Mouse (Mus musculus) CH12.LX (cell line): ENCODE data around the gene H2-Oa. TPM values are rescaled to one million over a fixed set of nuclear protein-coding genes. Genes with fewer than 3 reads are reported as not detected.

Source experiments
- DNase-seq: peaks from one replicate; pipeline ENCODE4 v3.0.0-alpha.2; 2013; ENCODE audit errors: extremely low read depth
- H3K27ac ChIP-seq: 2 replicates; pipeline ENCODE4 v1.5.1; 2012; ENCODE audit warnings: low read depth, mild to moderate bottlenecking, control low read depth, moderate library complexity; ENCODE audit not compliant: insufficient read depth
- H3K27me3 ChIP-seq: replicated peaks from 2 replicates; pipeline ENCODE3; 2012; ENCODE audit warnings: inconsistent platforms
- H3K36me3 ChIP-seq, 2 experiments: replicated peaks in 1 of 2; 2 replicates each; pipeline versions ENCODE3 to v1.6.1; 2012; ENCODE audit warnings: inconsistent platforms in 1 of 2, low read length in 1 of 2, mild to moderate bottlenecking in 1 of 2, mixed read lengths in 1 of 2, moderate library complexity in 1 of 2; ENCODE audit not compliant: control insufficient read depth in 1 of 2, insufficient read depth in 1 of 2
- H3K4me1 ChIP-seq, 2 experiments: 2 replicates each; pipeline ENCODE4 v1.6.1; 2012; ENCODE audit warnings: inconsistent platforms in 1 of 2, moderate library complexity in 1 of 2; ENCODE audit not compliant: insufficient read depth in 2 of 2, control insufficient read depth in 1 of 2
- H3K4me2 ChIP-seq: 2 replicates; pipeline ENCODE4 v1.6.1; 2012; ENCODE audit warnings: low read depth, mild to moderate bottlenecking, control low read depth; ENCODE audit not compliant: poor library complexity, insufficient read depth, severe bottlenecking
- H3K4me3 ChIP-seq, 3 experiments: fragments of 150-350 bp in 1 of 3; sonication (generic) in 1 of 3; replicated peaks in 1 of 3; 2 replicates each; pipeline versions ENCODE3 to v1.5.1; 2011 to 2012; ENCODE audit warnings: low read depth in 2 of 3, low read length in 2 of 3, mild to moderate bottlenecking in 2 of 3, moderate library complexity in 2 of 3, control low read depth in 1 of 3, improper control_type of control experiment in 1 of 3, inconsistent platforms in 1 of 3, mixed read lengths in 1 of 3; ENCODE audit not compliant: poor library complexity in 1 of 3
- H3K79me2 ChIP-seq: replicated peaks from 2 replicates; pipeline ENCODE4 v1.6.1; 2012; ENCODE audit warnings: mild to moderate bottlenecking, moderate library complexity; ENCODE audit not compliant: control insufficient read depth, poor library complexity, insufficient read depth, severe bottlenecking; ENCODE audit errors: extremely low read depth
- H3K9ac ChIP-seq: 2 replicates; pipeline ENCODE4 v1.6.1; 2012; ENCODE audit warnings: low read depth, mild to moderate bottlenecking, control low read depth, moderate library complexity; ENCODE audit not compliant: insufficient read depth
- H3K9me3 ChIP-seq: replicated peaks from 2 replicates; pipeline ENCODE3; 2012; ENCODE audit warnings: low read length, inconsistent platforms, mixed read lengths
- BHLHE40 ChIP-seq: IDR thresholded peaks from 2 replicates; pipeline ENCODE4 v1.6.1; 2011; ENCODE audit warnings: mild to moderate bottlenecking, low read depth, low read length, improper control_type of control experiment
- CHD1 ChIP-seq: IDR thresholded peaks from 2 replicates; pipeline ENCODE4 v1.6.1; 2012; ENCODE audit warnings: low read depth, low read length, improper control_type of control experiment, inconsistent platforms
- CHD2 ChIP-seq: IDR thresholded peaks from 2 replicates; pipeline ENCODE4 v1.6.1; 2011; ENCODE audit warnings: low read length, improper control_type of control experiment
- ELF1 ChIP-seq: IDR thresholded peaks from 2 replicates; pipeline ENCODE4 v1.6.1; 2014; ENCODE audit warnings: low read depth, mild to moderate bottlenecking, inconsistent platforms, low read length, improper control_type of control experiment
- EP300 ChIP-seq: IDR thresholded peaks from 2 replicates; pipeline ENCODE4 v1.6.1; 2011; ENCODE audit warnings: low read length, improper control_type of control experiment
- ETS1 ChIP-seq: conservative IDR thresholded peaks from 2 replicates; pipeline ENCODE4 v1.6.1; 2012; ENCODE audit warnings: low read depth, mild to moderate bottlenecking, inconsistent platforms, low read length, improper control_type of control experiment, moderate library complexity
- GABPA ChIP-seq: IDR thresholded peaks from 2 replicates; pipeline ENCODE4 v1.6.1; 2012; ENCODE audit warnings: low read depth, low read length, improper control_type of control experiment, inconsistent platforms; ENCODE audit not compliant: insufficient replicate concordance
- IRF4 ChIP-seq: IDR thresholded peaks from 2 replicates; pipeline ENCODE4 v1.6.1; 2014; ENCODE audit warnings: low read depth, mild to moderate bottlenecking, inconsistent platforms, low read length, improper control_type of control experiment
- JUND ChIP-seq: conservative IDR thresholded peaks from 2 replicates; pipeline ENCODE4 v1.6.1; 2011; ENCODE audit warnings: low read depth, low read length, improper control_type of control experiment
- KAT2A ChIP-seq: IDR thresholded peaks from 2 replicates; pipeline ENCODE4 v1.6.1; 2012; ENCODE audit warnings: low read length, improper control_type of control experiment, inconsistent platforms; ENCODE audit not compliant: insufficient replicate concordance
- MAFK ChIP-seq: IDR thresholded peaks from 2 replicates; pipeline ENCODE4 v1.6.1; 2011; ENCODE audit warnings: low read length, improper control_type of control experiment; ENCODE audit not compliant: insufficient replicate concordance
- MAX ChIP-seq: IDR thresholded peaks from 2 replicates; pipeline ENCODE4 v1.6.1; 2011; ENCODE audit warnings: low read length, improper control_type of control experiment
- MAZ ChIP-seq: IDR thresholded peaks from 2 replicates; pipeline ENCODE4 v1.6.1; 2012; ENCODE audit warnings: low read depth, mild to moderate bottlenecking, inconsistent platforms, low read length, improper control_type of control experiment, moderate library complexity
- MXI1 ChIP-seq: IDR thresholded peaks from 2 replicates; pipeline ENCODE4 v1.6.1; 2011; ENCODE audit warnings: mild to moderate bottlenecking, low read depth, low read length, improper control_type of control experiment
- MYC ChIP-seq: IDR thresholded peaks from 2 replicates; pipeline ENCODE4 v1.6.1; 2011; ENCODE audit warnings: low read depth, mild to moderate bottlenecking, improper control_type of control experiment, low read length
- NELFE ChIP-seq: IDR thresholded peaks from 2 replicates; pipeline ENCODE4 v1.6.1; 2011; ENCODE audit warnings: low read depth, low read length, improper control_type of control experiment
- PAX5 ChIP-seq: IDR thresholded peaks from 2 replicates; pipeline ENCODE4 v1.6.1; 2012; ENCODE audit warnings: low read length, inconsistent platforms, mixed read lengths
- POLR2A ChIP-seq: IDR thresholded peaks from 2 replicates; pipeline ENCODE4 v1.6.1; 2011; ENCODE audit warnings: low read depth, mild to moderate bottlenecking, improper control_type of control experiment, low read length
- RAD21 ChIP-seq: IDR thresholded peaks from 2 replicates; pipeline ENCODE4 v1.6.1; 2011; ENCODE audit warnings: low read depth, mild to moderate bottlenecking, low read length, improper control_type of control experiment, moderate library complexity
- RCOR1 ChIP-seq: conservative IDR thresholded peaks from 2 replicates; pipeline ENCODE4 v1.6.1; 2012; ENCODE audit warnings: low read depth, mild to moderate bottlenecking, inconsistent platforms, low read length, improper control_type of control experiment
- SIN3A ChIP-seq: IDR thresholded peaks from 2 replicates; pipeline ENCODE4 v1.6.1; 2012; ENCODE audit warnings: low read length, improper control_type of control experiment, inconsistent platforms
- TCF12 ChIP-seq: IDR thresholded peaks from 2 replicates; pipeline ENCODE4 v1.6.1; 2014; ENCODE audit warnings: low read depth, mild to moderate bottlenecking, inconsistent platforms, low read length, improper control_type of control experiment
- UBTF ChIP-seq: IDR thresholded peaks from 2 replicates; pipeline ENCODE4 v1.6.1; 2012; ENCODE audit warnings: low read depth, mild to moderate bottlenecking, inconsistent platforms, low read length, improper control_type of control experiment, moderate library complexity
- USF2 ChIP-seq: conservative IDR thresholded peaks from 2 replicates; pipeline ENCODE4 v1.6.1; 2011; ENCODE audit warnings: low read depth, low read length, improper control_type of control experiment
- ZC3H11A ChIP-seq: IDR thresholded peaks from 2 replicates; pipeline ENCODE4 v1.6.1; 2012; ENCODE audit warnings: low read depth, mild to moderate bottlenecking, inconsistent platforms, low read length, improper control_type of control experiment
- ZNF384 ChIP-seq: IDR thresholded peaks from 2 replicates; pipeline ENCODE4 v1.6.1; 2012; ENCODE audit warnings: low read depth, low read length, improper control_type of control experiment, inconsistent platforms
- dilution Hi-C: fragments of 300-500 bp; cut with MboI; formaldehyde crosslinking; loops from 2 replicates; pipeline ENCODE4 v1.14.3; 2020; ENCODE audit warnings: low sequenced_read_pairs; ENCODE audit not compliant: extremely low pct_unique_long_range_greater_than_20kb, extremely low pct_ligation_motif_present
- in situ Hi-C: fragments of 300-500 bp; cut with MboI; formaldehyde crosslinking; loops from 3 replicates; pipeline ENCODE4 v1.14.3; 2019; ENCODE audit warnings: low sequenced_read_pairs, low pct_ligation_motif_present, low pct_unique_long_range_greater_than_20kb, mixed read lengths
- polyA plus RNA-seq: library from polyadenylated mRNA; unstranded; fragments of >175 nt; gene quantifications from 2 replicates; pipeline ENCODE4 v1.2.1, GENCODE M21; 2012; ENCODE audit warnings: low read depth; ENCODE audit not compliant: insufficient read length
- total RNA-seq, 2 experiments: library from RNA; depleted of rRNA; stranded (reverse); fragments of 300-350 nt in 1 of 2; fragments of >200 nt in 1 of 2; gene quantifications; 2 replicates each; pipeline ENCODE4 v1.2.3; 2012 to 2014

H2-Oa gene
- total and polyA plus RNA-seq, 3 experiments: 21.5 to 42.7 (median 40.4) TPM

DNA sequence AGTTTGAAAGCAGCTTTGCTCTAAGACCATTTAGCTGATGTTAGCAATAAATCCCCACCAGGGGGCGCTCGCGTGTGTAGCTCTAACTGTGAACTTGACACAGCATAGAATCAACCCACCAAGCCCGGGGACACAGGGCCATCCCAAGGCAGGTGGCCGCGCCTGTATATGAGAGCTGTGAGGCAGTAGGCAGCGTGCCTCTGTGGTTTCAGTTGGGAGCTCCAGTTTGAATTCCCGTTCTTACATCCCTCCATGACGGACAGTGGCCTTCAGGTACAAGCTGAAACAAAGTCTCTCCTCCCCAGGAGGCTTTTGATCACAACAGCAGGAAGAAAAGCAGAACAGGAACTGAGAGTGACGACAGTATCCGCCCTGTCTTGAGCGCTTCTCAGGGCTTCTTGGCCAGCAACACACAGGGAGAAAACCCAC is 9.5 kb downstream of the H2-Oa start (continued):
- no peak for TF ChIP-seq JUND
- no peak for TF ChIP-seq MXI1
- TF ChIP-seq ETS1: no peak
- no peak; the same call in 1 of the 2 replicates for TF ChIP-seq POLR2A
- TF ChIP-seq CHD2: 0 out of 2 replicates have a peak, but pooled peaks have one; percentile 42
- no peak for TF ChIP-seq UBTF
- no peak for TF ChIP-seq PAX5
- no peak for TF ChIP-seq CHD1
- TF ChIP-seq NELFE: peak; percentile 51; the same call in 1 of the 2 replicates
- TF ChIP-seq USF2: no peak
- TF ChIP-seq ZC3H11A: no peak
- TF ChIP-seq BHLHE40: peak; percentile 53
- TF ChIP-seq GABPA: no peak
- TF ChIP-seq ZNF384: no peak
- 0 out of 2 replicates have a peak, but pooled peaks have one; percentile 33 for TF ChIP-seq ELF1

DNA sequence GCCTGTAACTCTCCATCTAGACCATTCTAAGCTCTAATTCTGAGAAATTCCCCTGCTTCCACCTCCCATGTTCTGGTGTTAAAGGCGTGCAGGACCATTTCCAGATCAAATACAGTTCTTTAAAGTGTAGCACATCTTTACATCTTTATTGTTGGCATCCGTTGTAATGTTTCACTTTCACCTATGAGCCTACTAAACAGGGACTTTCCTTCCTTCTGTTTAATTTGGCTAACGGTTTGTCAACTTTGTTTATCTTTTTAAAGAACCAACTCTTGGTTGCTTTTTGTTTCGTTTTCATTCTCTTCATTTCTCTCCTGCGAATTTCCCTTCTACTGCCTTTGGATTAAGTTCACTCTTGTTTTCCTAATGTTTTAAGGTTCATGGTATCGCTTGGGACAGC is 10.7 kb downstream of the H2-Oa start:
- peak overlapping the region in 2 of 3 experiments; percentile 33 to 41 for H3K4me3 ChIP-seq
- peaks cover 4% of the 10 kb centered on the region for H3K9me3 ChIP-seq
- H3K4me2 ChIP-seq: peak overlapping the region; percentile 94
- TF ChIP-seq EP300 (no peak; the same call in 1 of the 2 replicates), TCF12 (no peak), ELF1 (no peak), MAFK (no peak), NELFE (no peak), RCOR1 (no peak), IRF4 (0 out of 2 replicates have a peak, but pooled peaks have one; percentile 40)
- no peak for DNase-seq
- H3K27ac ChIP-seq: no peak overlapping the region
- dilution Hi-C loops: no loop called here
- peaks cover 4 to 6% of the 10 kb centered on the region in 2 experiments for H3K36me3 ChIP-seq
- H3K79me2 ChIP-seq: no peaks in the 10 kb centered on the region
- in situ Hi-C loops: no loop called here
- H3K4me1 ChIP-seq: peaks cover 22 to 54% of the 10 kb centered on the region in 2 experiments
- H3K27me3 ChIP-seq: no peaks in the 10 kb centered on the region
- peak overlapping the region; percentile 68 for H3K9ac ChIP-seq

DNA sequence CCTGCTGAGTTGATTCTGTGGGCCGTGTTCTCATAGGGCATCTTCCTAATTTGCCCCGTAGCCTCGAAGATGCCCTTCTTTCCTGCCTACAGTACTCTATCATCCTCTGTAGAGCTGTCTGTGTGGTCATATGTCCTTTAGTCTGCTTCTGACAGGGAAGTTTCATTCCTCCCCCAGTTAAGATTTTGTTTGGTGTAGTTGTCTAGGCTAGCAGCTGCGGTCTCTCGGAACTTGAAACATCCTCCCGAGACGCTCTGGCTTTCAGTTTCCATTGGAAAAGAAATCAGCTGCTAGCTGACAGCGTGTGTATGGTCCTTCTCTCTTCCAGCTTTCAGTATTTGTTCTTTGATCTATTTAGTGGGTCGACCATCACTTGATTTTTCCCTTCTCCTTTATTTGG is 12.7 kb downstream of the H2-Oa start:
- Histone ChIP-seq H3K27me3 (no peaks in the 10 kb centered on the region), H3K4me3 (no peak overlapping the region), H3K9ac (no peak overlapping the region), H3K4me2 (peak overlapping the region; percentile 3; the same call in 1 of the 2 replicates), H3K79me2 (no peaks in the 10 kb centered on the region), H3K9me3 (peaks cover 4% of the 10 kb centered on the region), H3K4me1 (peaks cover 17 to 35% of the 10 kb centered on the region in 2 experiments), H3K36me3 (peaks cover 4 to 14% of the 10 kb centered on the region in 2 experiments), H3K27ac (no peak overlapping the region)
- peak; percentile 90 for TF ChIP-seq ETS1
- peak; percentile 44; the same call in 1 of the 2 replicates for TF ChIP-seq BHLHE40
- TF ChIP-seq IRF4: peak; percentile 69
- TF ChIP-seq MAZ: no peak
- peak; percentile 61; the same call in 1 of the 2 replicates for TF ChIP-seq CHD2
- peak; percentile 65 for TF ChIP-seq TCF12
- TF ChIP-seq MAFK: 0 out of 2 replicates have a peak, but pooled peaks have one; percentile 35
- no peak for TF ChIP-seq KAT2A
- TF ChIP-seq CHD1: no peak
- TF ChIP-seq UBTF: no peak
- TF ChIP-seq SIN3A: peak; percentile 89
- peak; percentile 76 for TF ChIP-seq EP300
- TF ChIP-seq MYC: 0 out of 2 replicates have a peak, but pooled peaks have one; percentile 46
- TF ChIP-seq MAX: peak; percentile 30; the same call in 1 of the 2 replicates
- TF ChIP-seq RAD21: no peak
- dilution Hi-C loops: no loop called here
- no peak for DNase-seq
- in situ Hi-C loops: no loop called here
